Mouse (Mus musculus): ENCODE measurements at regions not wholly inside any gene's neighbourhood (a gene's known extent, or its start where the extent isn't known, plus 50 kb on each side); places are given as distances from the start of the nearest gene placed in this dataset.

DNA sequence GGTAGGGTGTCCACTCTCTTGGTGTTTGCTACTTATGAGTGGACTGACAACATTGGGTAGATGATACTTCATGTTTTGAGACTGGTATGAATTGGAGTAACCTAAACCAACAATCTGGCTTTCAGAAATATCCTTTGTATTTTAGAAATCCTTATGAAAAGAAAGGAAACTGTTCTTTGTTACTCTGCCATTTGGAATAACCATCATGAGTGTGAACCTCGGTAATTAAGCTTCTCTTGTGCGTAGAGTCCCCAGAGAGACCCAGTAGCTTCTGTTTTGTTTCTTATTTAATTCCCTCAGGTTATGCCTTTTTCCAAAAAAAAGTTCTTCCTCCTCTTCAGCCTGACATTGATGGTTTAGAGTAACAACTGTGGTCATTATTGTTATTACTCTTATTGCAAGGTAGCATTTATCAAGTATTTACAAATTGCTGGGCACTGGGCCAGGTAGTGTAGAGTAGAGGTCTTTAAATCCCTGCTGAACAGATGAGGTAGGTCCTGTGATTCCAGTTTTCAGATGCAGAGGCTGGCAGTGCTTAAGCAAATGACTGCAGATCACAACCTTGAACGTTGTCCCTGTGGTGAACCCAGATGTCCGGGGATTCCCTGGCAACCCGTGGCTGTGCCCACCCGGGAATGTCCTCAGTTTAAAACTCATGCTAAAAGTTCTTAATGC is 176.8 kb upstream of the Id2 start:
- no peak for TF ChIP-seq POLR2A (IDR thresholded peaks at IDR 0.05; ENCODE audit: borderline replicate concordance, insufficient read depth, low read length)
- TF ChIP-seq CTCF (IDR thresholded peaks at IDR 0.05; ENCODE audit: borderline replicate concordance, insufficient read depth, low read depth, low read length) = no peak
